Mouse (Mus musculus): Measurements from ENCODE around the gene Fam24a. TPM values are rescaled to one million over a fixed set of nuclear protein-coding genes. Genes with fewer than 3 reads are reported as not detected.
A peak's percentile ranks its signal among the peaks of the same experiment; 100 is the strongest.

The Fam24a gene
- polyA plus RNA-seq, 1 experiment from 2014 or later, result not detected

DNA sequence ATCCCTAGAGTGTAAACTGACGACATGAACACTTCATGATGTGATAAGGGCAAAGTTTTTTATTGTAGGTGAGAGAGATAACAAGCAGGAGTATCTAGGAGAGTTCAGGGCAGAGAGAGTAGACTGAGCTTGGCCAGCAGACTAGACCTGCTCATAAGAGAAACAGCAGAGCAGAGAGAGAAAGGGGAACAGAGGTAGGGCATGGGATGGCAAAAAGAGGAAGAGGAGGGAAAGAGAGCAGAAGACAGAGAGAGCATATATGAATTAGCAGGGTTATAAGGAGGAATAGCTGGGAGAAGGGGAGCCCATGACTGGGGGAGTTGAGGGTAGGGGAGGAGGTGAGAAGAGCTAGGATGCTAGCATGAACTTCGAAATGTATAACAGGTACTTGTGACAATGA is 2.0 kb upstream of the Fam24a start:
- no peaks in the 10 kb centered on the region for H3K27me3 ChIP-seq (replicated peaks; ENCODE audit: control insufficient read depth, insufficient read depth, low read length)
- no peak for ATAC-seq
- no peak overlapping the region for H3K27ac ChIP-seq (ENCODE audit: low read length)
- 78% methylated on average over 2 of the region's 2 CpGs for WGBS
- no peak overlapping the region for H3K4me2 ChIP-seq (ENCODE audit: low read length)
- no peaks in the 10 kb centered on the region for H3K36me3 ChIP-seq (ENCODE audit: control insufficient read depth, insufficient read depth)
- H3K9ac ChIP-seq (replicated peaks; ENCODE audit: low read depth, low read length), result no peak overlapping the region
- no peaks in the 10 kb centered on the region for H3K4me1 ChIP-seq (replicated peaks; ENCODE audit: control insufficient read depth, insufficient read depth, low read length)
- H3K9me3 ChIP-seq (ENCODE audit: control insufficient read depth, low read length), result no peaks in the 10 kb centered on the region
- H3K4me3 ChIP-seq (replicated peaks; ENCODE audit: low read length), result no peak overlapping the region

DNA sequence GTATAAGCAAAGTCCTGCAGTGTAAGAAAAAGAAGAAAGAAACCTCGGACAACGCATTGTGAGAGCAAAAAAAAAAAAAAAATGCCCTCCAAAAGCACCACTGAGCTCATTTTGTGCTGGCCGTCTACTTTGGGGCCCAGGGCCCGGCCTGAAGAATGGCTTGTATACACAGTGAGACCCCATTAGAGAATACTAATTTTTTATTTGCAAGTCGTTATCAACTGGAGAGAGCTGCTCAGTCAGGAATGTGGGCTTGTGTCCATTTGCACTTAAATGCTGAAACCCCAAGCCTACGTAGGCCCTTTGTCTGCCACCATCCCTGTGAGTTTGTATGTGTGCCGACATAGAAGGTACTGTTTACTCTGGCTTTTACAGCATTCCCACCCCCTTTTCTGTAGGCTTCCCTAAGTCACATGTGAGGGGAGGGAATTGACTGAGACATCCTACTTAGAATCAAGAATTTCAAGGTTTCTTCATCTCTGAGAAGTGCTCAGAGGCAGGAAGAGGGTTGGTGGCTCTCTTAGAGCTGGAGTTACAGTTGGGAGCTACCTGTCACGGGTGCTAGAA is 3.9 kb downstream of the Fam24a start:
- 0 out of 2 replicates have a peak, but pooled peaks cover 3% of the 10 kb centered on the region for H3K36me3 ChIP-seq (ENCODE audit: control insufficient read depth, insufficient read depth)
- H3K27ac ChIP-seq (ENCODE audit: low read length), result no peak overlapping the region
- no peaks in the 10 kb centered on the region; the same call in 1 of the 2 replicates for H3K4me1 ChIP-seq (replicated peaks; ENCODE audit: control insufficient read depth, insufficient read depth, low read length)
- no peaks in the 10 kb centered on the region for H3K27me3 ChIP-seq (replicated peaks; ENCODE audit: control insufficient read depth, insufficient read depth, low read length)
- no peak overlapping the region for H3K4me2 ChIP-seq (ENCODE audit: low read length)
- 21% methylated on average over 8 of the region's 8 CpGs for WGBS
- no peak overlapping the region for H3K4me3 ChIP-seq (replicated peaks; ENCODE audit: low read length)
- H3K9me3 ChIP-seq (ENCODE audit: control insufficient read depth, low read length), result no peaks in the 10 kb centered on the region
- ATAC-seq, result no peak
- H3K9ac ChIP-seq (replicated peaks; ENCODE audit: low read depth, low read length), result no peak overlapping the region

DNA sequence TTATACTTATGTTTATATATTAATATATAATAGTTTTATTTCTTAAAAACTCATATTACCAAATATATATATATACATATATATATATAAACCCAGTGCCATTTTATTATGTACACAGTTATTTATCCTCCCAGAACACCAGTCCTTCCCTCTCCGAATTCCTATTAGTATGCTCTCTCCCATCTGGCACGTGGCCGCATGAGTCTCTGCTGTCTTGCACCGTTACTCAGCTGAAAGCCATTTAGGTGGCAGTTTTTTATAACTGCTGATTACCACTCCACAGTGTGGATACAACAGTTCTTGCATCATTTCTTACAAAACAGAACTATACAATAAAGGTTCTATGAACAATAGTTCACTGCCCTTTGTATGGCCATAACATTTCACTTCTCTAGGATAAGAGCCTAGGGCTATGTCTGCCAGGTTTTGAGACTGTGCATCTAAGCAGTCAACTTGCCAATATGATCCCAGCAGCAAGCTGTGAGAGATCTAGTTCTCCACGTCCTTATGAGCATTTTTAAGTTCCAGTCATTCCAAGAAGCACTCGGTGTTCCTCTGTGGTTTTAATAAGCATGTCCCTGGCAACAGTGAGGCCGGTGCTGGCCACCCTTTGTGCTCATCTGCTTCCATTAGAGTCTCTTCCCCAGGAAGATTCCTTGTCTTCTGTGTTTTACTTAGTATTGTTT is 12.3 kb downstream of the Fam24a start:
- 48% methylated on average over 7 of the region's 7 CpGs for WGBS
- Histone ChIP-seq H3K4me3 (replicated peaks; ENCODE audit: low read length) (no peak overlapping the region), H3K4me1 (replicated peaks; ENCODE audit: control insufficient read depth, insufficient read depth, low read length) (peaks cover 2% of the 10 kb centered on the region; the same call in 1 of the 2 replicates), H3K4me2 (ENCODE audit: low read length) (no peak overlapping the region), H3K9me3 (ENCODE audit: control insufficient read depth, low read length) (no peaks in the 10 kb centered on the region), H3K27me3 (replicated peaks; ENCODE audit: control insufficient read depth, insufficient read depth, low read length) (no peaks in the 10 kb centered on the region), H3K9ac (replicated peaks; ENCODE audit: low read depth, low read length) (no peak overlapping the region), H3K27ac (ENCODE audit: low read length) (no peak overlapping the region), H3K36me3 (ENCODE audit: control insufficient read depth, insufficient read depth) (peaks cover 5% of the 10 kb centered on the region; the same call in 1 of the 2 replicates)
- ATAC-seq, result no peak

- H3K4me2 ChIP-seq (ENCODE audit: low read length), result no peak overlapping the region
- 94% methylated on average over 13 of the region's 13 CpGs for WGBS
Measured at GRCm38 (mm10) chr7:131356105-131356504, 22.4 kb downstream of the Fam24a start.

DNA sequence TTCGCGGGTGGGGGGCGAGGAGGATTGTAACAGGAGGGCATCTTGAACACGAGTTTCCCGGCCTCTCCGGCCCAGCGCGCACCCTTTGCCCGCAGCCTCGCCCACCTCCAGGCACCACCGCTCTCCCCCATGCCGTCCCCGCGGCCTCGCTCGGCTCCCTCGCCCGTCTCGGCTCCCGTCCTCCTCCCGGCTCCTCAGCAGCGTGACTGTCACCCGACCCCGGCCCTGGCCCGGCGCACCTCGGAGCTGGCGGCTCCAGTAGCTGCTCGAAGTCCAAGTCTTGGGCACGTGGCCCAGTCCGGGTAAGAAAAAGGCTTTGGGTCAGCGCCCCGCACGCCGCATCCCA is 28.6 kb downstream of the Fam24a start:
- Histone ChIP-seq H3K4me2 (ENCODE audit: low read length) (peak overlapping the region; percentile 89), H3K4me1 (replicated peaks; ENCODE audit: control insufficient read depth, insufficient read depth, low read length) (peaks cover 15% of the 10 kb centered on the region), H3K27me3 (replicated peaks; ENCODE audit: control insufficient read depth, insufficient read depth, low read length) (no peaks in the 10 kb centered on the region), H3K9ac (replicated peaks; ENCODE audit: low read depth, low read length) (peak overlapping the region; percentile 83), H3K4me3 (replicated peaks; ENCODE audit: low read length) (peak overlapping the region; percentile 72), H3K9me3 (ENCODE audit: control insufficient read depth, low read length) (no peaks in the 10 kb centered on the region), H3K36me3 (ENCODE audit: control insufficient read depth, insufficient read depth) (peaks cover 4% of the 10 kb centered on the region; the same call in 1 of the 2 replicates), H3K27ac (ENCODE audit: low read length) (peak overlapping the region; percentile 72)
- peak; percentile 82 for ATAC-seq
- WGBS, result under 1% methylated on average over 35 of the region's 35 CpGs

More at GRCm38 (mm10) chr7:131356105-131356504, 22.4 kb downstream of the Fam24a start:
- Histone ChIP-seq H3K9me3 (ENCODE audit: control insufficient read depth, low read length) (no peaks in the 10 kb centered on the region), H3K9ac (replicated peaks; ENCODE audit: low read depth, low read length) (no peak overlapping the region), H3K27ac (ENCODE audit: low read length) (no peak overlapping the region), H3K4me1 (replicated peaks; ENCODE audit: control insufficient read depth, insufficient read depth, low read length) (0 out of 2 replicates have a peak, but pooled peaks cover 2% of the 10 kb centered on the region), H3K4me3 (replicated peaks; ENCODE audit: low read length) (no peak overlapping the region), H3K36me3 (ENCODE audit: control insufficient read depth, insufficient read depth) (peaks cover 19% of the 10 kb centered on the region), H3K27me3 (replicated peaks; ENCODE audit: control insufficient read depth, insufficient read depth, low read length) (no peaks in the 10 kb centered on the region)
- ATAC-seq, result no peak

GRCm38 (mm10) chr7:131362615-131363300 is 29.1 kb downstream of the Fam24a start, which contains the start of gene 2310057M21Rik:
Gene 2310057M21Rik, minus strand, starts transcription at chr7:131362759.
- H3K4me3 ChIP-seq (replicated peaks; ENCODE audit: low read length), result peak within 1 kb of the TSS; percentile 72
- no peaks in the 10 kb centered on the region for H3K27me3 ChIP-seq (replicated peaks; ENCODE audit: control insufficient read depth, insufficient read depth, low read length)
- peak; percentile 98 for ATAC-seq
- H3K4me2 ChIP-seq (ENCODE audit: low read length), result peak within 1 kb of the TSS; percentile 89
- peaks cover 15% of the 10 kb centered on the region for H3K4me1 ChIP-seq (replicated peaks; ENCODE audit: control insufficient read depth, insufficient read depth, low read length)
- H3K9ac ChIP-seq (replicated peaks; ENCODE audit: low read depth, low read length), result peak within 1 kb of the TSS; percentile 83
- H3K27ac ChIP-seq (ENCODE audit: low read length), result peak within 1 kb of the TSS; percentile 78
- H3K36me3 ChIP-seq (ENCODE audit: control insufficient read depth, insufficient read depth), result peaks cover 2% of the 10 kb centered on the region; the same call in 1 of the 2 replicates
- no peaks in the 10 kb centered on the region for H3K9me3 ChIP-seq (ENCODE audit: control insufficient read depth, low read length)
- WGBS, result under 1% methylated on average over 55 of the region's 55 CpGs

DNA sequence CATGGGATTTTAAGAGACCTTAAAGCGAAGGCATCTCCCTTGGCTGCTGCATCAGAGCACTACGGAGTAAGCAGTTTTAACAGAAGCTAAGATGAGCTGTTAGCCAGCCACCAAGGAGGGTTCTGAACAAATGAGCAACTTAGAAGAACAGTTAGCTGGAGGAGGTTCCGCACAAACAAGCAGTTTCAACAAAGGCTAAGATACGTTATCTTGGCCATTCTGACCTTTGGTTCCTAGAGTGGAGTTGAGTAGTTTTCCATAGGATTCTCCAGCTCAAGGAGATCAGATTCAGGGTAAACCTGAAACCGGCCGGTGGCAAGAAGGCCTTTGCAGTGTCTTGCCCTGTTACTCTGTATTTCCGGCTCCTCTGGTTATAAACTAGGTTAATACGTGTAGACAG is 30.5 kb downstream of the Fam24a start:
- peaks cover 15% of the 10 kb centered on the region for H3K4me1 ChIP-seq (replicated peaks; ENCODE audit: control insufficient read depth, insufficient read depth, low read length)
- no peaks in the 10 kb centered on the region for H3K27me3 ChIP-seq (replicated peaks; ENCODE audit: control insufficient read depth, insufficient read depth, low read length)
- 95% methylated on average over 8 of the region's 8 CpGs for WGBS
- ATAC-seq, result no peak
- H3K4me3 ChIP-seq (replicated peaks; ENCODE audit: low read length), result no peak overlapping the region
- H3K4me2 ChIP-seq (ENCODE audit: low read length), result no peak overlapping the region
- no peak overlapping the region for H3K27ac ChIP-seq (ENCODE audit: low read length)
- no peak overlapping the region for H3K9ac ChIP-seq (replicated peaks; ENCODE audit: low read depth, low read length)
- no peaks in the 10 kb centered on the region for H3K9me3 ChIP-seq (ENCODE audit: control insufficient read depth, low read length)
- no peaks in the 10 kb centered on the region for H3K36me3 ChIP-seq (ENCODE audit: control insufficient read depth, insufficient read depth)

DNA sequence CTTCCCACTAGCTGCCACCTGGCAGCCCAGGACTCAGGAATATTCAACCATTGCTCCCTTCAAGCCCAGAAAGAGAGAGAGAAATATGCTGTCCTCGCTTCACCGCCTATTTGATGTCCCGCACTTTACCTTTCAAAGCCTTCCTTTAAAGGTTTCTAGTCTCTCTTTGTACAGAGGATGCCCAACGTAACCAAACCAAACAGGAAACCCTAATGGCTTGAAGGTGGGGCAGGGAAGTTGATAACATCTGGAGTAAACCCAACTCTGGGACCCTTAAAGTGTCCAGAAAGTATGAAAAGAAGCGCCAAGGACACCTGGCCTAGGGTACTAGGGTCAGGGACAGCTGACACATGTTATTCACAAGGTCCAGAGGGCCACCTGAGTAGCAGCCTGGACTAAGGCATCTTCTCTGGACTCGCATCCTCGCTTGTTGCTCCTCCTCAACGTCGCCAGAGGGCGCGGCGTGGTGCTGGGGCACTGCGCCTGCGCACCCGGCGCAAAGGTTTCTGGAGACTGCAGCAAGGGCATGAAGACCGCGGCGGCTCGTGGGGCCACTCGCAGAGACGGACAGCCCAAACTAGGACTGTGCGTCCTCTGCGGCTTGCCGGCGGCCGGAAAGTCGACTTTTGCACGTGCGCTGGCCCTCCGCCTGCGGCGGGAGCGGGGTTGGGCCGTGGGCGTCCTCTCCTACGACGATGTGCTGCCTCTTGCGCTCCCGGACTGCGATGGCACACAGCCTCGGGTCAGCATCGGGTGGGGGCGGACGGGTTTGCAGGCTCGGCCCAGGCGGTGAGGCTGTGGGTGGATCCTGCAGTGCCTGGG is 37.2 kb downstream of the Fam24a start, which contains the start of gene Pstk:
Gene Pstk, plus strand, starts transcription at position 494 of the 822 bp plus-strand sequence.
- H3K9ac ChIP-seq (replicated peaks; ENCODE audit: low read depth, low read length), result peak within 1 kb of the TSS; percentile 98
- WGBS, result 6% methylated on average over 47 of the region's 47 CpGs
- H3K9me3 ChIP-seq (ENCODE audit: control insufficient read depth, low read length), result no peaks in the 10 kb centered on the region
- H3K4me1 ChIP-seq (replicated peaks; ENCODE audit: control insufficient read depth, insufficient read depth, low read length), result peaks cover 6% of the 10 kb centered on the region; the same call in 1 of the 2 replicates
- H3K4me2 ChIP-seq (ENCODE audit: low read length), result peak within 1 kb of the TSS; percentile 92
- peak within 1 kb of the TSS; percentile 80 for H3K27ac ChIP-seq (ENCODE audit: low read length)
- no peaks in the 10 kb centered on the region for H3K36me3 ChIP-seq (ENCODE audit: control insufficient read depth, insufficient read depth)
- no peaks in the 10 kb centered on the region for H3K27me3 ChIP-seq (replicated peaks; ENCODE audit: control insufficient read depth, insufficient read depth, low read length)
- peak; percentile 95 for ATAC-seq
- peak within 1 kb of the TSS; percentile 91 for H3K4me3 ChIP-seq (replicated peaks; ENCODE audit: low read length)
